Mouse (Mus musculus): ENCODE measurements at regions not wholly inside any gene's neighbourhood (a gene's known extent, or its start where the extent isn't known, plus 50 kb on each side); places are given as distances from the start of the nearest gene placed in this dataset.
A peak's percentile ranks its signal among the peaks of the same experiment; 100 is the strongest.

DNA sequence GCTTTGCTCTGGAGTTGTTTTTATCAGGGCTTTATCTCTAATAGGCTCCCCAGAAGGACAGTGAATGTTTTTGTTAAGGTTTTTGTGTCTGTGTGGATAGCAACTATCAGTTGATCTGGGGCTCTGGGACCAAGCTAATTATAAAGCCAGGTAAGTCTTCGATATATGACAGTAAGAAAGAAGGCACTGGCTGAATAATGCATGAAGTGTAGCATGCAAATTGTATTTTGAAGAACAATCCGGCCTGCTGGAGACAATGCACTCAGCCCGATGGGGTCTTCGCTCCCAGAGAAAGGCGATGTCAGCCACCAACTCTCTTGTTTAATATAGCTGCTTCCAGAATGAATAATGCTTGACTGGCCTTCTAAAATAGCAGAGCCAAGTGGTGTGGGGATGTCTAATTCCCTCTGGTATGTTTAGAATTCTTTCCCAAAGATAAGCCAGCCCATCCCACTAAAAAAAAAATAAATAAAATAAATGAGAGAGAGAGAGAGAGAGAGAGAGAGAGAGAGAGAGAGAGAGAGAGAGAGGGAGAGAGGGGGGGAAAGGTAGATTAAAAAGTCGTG is 68.6 kb downstream of the Dad1 start:
- no peak for DNase-seq
- intact Hi-C loops (cut with DNase I), result no loop called here

DNA sequence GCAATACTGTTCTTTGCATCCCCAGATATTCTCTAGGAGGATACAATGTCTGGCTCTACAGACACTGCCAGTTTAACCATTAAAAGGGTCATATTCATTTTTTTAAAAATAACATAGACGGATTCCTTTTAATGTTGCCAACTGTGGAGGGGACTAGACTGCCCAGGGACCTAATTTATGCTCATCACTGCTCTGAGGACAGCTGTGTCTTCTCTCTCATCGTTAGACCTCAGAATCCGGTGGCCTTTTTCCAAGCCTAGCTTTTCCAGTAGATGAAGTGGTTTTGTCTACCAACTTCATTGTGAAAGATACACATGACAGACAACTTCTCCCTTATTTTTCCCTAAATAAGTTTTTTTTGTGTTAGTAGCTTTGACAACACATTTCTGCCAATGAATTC is 70.0 kb downstream of the Dad1 start:
- no peak for DNase-seq
- intact Hi-C loops (cut with DNase I), result no loop called here

DNA sequence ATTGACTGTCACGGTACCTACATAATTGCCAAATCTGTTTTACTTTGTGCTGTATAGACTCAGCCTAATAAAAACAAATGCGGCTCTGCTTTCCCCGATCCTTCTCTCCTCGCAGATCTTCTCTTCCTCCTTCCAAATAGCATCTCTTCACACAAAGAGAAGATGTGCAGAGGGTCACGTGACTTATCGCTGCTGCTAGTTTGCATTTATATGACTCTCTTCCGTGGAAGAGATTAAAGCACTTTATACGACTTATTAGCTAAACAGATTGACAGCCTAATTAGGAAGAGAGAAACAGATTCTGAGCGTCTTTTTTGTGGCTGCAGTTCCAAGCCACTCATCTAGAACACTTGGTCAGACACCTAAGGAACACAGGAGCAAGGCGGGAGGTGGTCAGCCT is 71.1 kb downstream of the Dad1 start:
- intact Hi-C loops (cut with DNase I), result no loop called here
- no peak for DNase-seq

DNA sequence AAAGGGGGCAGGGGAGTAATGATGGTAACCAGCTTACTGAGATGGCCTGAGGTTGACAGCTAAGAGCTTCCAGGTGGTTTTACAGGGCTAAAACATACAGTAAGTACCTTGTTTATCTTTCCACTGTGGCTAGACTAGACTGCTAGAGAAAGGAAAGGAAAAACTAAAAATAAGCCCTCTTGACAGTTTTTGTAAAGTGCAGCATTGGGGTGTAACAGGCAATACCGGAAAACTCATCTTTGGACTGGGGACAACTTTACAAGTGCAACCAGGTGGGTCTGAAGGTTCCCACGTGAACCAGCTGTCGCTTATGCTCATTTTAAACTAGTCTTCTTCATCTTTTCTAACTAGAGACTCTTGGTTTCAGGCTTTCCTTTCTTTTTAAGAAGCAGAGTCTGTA is 72.6 kb downstream of the Dad1 start:
- DNase-seq, result no peak
- intact Hi-C loops (cut with DNase I), result no loop called here

DNA sequence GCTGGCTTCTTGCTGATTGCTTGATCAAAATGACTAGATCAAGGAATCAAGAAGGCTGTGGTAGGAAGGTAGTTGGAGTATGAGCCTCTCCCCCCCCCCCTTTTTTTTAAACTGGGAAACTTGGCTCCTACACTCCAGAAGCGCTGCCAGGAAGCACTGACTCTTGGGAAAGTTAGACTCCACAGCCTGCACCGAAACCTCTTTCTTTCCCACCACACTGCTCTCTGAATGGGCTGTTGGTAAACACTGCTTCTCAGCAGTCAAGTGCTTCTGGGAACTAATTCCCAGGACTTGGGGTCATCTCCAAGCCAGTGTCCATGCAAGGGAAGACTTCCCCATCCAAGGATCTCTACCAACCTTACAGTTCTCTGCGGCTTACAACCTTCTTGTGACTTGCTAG is 73.2 kb downstream of the Dad1 start:
- DNase-seq, result peak; percentile 27 to 50
- intact Hi-C loops (cut with DNase I), result no loop called here

DNA sequence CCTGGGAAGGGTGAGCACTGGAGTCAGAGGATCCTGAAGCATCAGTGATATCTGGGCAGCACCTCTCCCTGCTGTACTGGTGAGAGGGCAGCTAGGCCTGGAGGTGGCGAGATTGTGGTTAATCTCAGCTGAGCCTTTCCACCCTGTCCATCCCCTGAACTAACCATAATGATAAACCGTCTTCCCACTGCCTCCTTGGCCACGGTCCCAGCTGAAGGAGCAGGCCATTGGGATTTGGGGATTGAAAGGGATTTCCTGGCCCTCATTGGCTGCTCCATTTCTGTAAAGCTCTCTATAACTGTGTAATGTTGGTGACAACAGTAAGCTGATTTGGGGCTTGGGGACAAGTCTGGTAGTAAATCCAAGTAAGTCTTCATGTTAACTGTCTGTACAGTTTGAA is 73.6 kb downstream of the Dad1 start:
- intact Hi-C loops (cut with DNase I), result no loop called here
- peak in 1 of 2 experiments; percentile 40 for DNase-seq

DNA sequence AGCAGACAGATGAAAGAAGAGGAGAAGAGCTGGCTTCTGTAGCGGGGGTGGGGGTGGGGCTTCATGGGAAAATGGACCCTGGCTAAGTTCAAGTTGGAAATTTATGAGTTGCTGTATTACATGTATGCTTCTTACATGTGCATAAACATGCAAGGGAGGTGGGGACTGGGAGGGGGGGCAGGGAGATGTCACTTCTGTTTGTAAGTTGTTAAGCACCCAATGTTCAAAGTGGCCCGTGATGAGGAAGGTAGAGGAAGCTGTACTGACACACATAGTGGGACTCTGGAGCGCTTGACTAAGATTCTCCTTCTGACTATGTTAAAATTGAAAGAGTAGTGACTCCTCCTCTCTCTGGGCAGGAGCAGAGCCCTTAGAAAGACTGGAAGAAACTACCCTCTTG is 75.0 kb downstream of the Dad1 start:
- no peak for DNase-seq

DNA sequence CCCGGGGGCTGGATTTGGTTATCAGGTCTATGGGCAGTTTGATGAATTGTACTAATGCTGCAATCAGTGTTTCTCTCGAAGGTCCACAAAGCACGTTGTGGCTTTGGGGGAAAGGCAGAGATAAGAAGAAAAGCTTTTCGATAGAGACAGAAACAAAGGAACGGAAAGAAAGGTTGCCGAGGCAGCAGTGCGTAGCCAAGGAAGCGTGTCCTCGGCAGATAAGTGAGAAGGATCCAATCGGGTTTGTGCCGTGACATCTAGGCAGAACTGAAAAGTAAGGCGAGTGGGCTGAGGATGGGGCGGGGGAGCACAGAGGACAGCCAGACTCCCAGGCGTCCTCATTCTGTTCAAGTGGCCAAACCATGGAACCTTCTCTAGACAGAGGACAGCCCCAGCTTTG is 77.4 kb downstream of the Dad1 start:
- no peak for DNase-seq
- intact Hi-C loops (cut with DNase I), result no loop called here

More for the DNA sequence above, 75.0 kb downstream of the Dad1 start:
- intact Hi-C loops (cut with DNase I), result no loop called here

DNA sequence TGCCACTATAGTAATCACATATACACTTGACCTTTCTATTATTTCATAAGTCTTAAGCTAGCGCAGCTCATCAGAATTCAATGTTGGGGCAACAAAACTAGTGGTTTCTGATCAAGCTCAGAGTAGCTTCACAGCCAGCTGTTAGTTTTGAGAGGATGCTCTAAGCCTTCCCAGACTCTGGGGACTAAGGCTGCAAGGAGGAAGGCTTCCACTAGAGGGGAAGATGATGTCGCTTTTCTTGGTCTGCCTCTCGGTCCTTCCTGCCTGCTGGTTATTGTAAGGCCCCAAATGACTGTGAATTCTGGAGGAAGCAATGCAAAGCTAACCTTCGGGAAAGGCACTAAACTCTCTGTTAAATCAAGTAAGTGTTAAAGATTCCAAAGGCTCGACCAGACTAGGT is 78.4 kb downstream of the Dad1 start:
- intact Hi-C loops (cut with DNase I), result no loop called here

DNA sequence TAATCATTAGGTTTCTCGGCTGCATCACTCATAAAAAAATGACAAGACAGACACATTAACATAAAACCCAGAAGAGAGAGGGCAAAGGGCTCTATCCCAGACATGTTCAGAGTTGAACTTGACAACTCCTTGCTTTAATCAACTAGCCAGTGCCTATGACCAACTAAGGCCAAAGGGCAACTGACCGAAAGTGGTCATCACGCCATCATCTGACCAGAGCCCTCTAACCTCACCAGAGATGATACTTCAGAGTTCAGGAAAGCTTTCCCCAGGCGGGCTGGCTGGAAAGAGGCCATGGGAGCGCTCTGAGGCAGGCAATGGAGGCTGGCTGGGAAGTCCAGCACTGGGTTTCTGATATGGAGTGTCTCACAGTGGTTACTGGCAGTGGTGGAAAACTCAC is 80.6 kb downstream of the Dad1 start:
- intact Hi-C loops (cut with DNase I), result no loop called here
- no peak for DNase-seq

More for the DNA sequence above, 78.4 kb downstream of the Dad1 start:
- no peak for DNase-seq

DNA sequence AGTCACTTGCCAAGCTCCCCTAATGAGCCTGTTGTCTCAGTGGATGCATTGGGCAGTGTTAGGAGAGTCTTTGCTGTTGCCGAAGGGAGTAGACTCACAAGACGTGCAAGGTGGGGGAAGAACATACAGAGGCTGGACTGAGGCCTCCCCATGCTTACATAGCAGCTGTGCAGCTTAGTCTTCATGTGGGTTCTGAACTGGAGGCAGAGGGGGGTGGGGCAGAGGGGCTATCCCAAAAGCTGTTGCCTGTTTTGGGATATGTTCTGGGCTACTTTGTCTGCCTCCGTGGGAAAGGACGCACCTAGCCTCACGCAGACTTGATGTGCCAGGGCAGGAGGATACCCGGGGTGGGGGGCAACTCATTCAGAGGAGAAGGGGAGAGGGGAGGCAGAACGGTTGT is 84.7 kb downstream of the Dad1 start:
- no peak for DNase-seq
- intact Hi-C loops (cut with DNase I), result no loop called here

DNA sequence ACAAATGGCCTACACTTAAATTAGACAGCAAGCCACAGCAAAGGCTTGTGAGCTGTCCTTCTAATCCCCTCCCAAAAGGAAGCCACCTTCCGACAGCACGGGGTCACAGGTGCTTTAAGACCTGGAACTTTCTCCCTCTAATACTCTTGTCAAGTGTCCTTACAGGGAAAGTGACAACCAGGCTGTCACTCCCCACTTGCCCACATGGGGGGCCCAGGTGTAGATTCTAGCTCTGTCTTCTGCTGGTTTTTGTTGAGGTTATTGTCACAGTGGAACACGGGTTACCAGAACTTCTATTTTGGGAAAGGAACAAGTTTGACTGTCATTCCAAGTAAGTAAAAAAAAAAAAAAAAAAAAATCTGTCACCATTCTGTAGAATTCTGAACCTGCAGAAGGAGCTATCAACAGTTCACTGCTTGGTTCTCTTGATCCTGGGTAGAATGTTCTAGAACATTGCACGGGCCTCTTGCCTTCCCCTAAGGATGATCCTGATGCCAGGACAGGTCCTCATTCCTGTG is 85.4 kb downstream of the Dad1 start:
- intact Hi-C loops (cut with DNase I), result no loop called here
- DNase-seq, result no peak

DNA sequence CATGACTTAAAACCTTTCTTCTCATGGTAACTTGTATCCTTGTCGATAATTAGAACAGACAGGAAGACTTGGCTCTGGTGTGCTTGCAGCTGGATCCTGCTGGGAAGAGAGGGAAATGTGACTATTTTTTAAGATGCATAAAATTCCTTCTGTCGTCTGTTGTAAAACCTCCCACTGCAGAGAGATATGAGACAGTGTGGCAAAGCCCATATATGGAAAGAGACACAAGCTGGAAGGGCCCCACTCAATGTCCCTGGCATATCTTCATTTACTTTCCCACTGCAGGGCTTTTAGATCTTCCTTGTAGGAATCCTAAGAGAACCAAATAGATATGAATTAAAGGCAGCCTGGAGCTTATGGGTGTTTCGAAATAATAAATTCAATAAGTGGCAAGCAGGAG is 87.8 kb downstream of the Dad1 start:
- no peak for DNase-seq
- intact Hi-C loops (cut with DNase I), result no loop called here

DNA sequence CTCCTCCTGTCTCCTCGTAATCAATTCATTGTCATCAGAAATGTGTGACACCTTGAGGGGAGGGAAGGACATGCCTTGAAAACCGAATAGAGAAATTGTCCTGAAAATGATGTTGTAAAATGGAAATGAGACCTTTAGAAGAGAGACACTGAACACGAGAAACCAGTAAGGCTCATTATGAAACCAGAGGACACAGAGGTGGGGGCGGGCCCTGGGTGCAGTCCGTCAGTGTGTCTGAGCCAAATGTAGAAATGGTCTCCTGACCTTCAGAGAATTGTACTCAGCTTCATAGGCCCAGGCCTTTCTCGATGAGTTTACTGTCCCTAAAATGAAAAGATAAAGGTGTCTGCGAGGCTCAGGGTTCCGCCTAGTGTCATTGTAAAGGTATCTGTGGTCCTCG is 89.0 kb downstream of the Dad1 start:
- intact Hi-C loops (cut with DNase I), result no loop called here
- no peak for DNase-seq

DNA sequence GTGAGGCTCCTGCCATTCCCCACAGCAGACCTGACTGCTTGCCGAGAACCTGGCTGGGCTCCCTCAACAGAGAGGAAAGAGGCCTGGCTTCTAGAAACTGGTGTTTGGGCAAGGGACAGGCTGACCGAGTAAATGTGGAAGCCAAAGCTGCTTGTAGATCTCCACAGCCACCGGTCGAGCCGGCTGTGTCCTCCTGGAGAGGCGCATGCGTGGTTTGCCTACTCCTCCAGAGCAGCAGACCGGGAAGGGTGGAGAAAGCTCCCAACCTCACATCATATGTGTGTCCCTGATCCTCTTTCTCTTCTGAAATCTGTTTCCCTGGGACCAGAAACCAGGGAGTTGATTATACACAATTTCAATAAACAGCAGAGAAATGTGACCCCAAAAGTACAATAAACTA is 92.0 kb downstream of the Dad1 start:
- intact Hi-C loops (cut with DNase I), result no loop called here
- DNase-seq, result no peak

DNA sequence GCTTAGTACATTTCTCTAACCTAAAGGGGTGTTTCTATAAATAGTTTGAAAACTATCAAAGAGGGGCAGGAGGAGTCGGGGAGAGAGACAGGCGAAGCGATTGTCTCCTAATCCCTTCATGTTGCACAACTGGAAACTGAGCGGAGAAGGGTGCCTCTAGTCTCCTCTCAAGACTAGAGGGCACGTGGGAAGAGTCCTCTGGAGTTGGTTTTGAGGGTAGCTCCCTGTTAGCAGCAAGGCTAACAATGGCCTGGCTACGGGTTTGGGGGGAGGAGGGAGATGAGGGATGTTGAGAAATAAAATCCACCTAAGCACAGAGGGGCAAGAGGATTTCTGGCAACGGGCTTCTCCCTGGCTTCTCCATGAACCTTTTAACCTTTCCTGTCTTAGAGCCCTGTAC is 92.7 kb downstream of the Dad1 start:
- intact Hi-C loops (cut with DNase I), result no loop called here
- DNase-seq, result no peak

DNA sequence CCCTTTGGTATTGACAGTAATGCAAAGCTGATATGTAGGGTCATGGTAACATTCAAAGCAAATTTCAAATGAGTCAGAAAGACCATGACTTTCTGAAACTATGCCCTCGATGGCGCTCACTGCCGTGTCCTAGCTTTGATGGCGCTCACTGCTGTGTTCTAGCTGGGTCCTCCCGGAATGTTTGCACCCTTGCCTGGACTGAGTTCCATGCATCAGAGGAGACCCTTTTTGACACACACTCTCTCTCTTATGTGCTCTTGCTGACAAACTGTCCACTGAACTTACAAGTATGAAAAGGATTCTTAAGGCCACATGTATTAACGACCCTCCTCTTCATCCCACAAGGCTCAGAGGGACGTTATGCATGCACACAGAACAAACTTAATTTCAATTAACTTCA is 94.1 kb downstream of the Dad1 start:
- intact Hi-C loops (cut with DNase I), result no loop called here
- no peak for DNase-seq

DNA sequence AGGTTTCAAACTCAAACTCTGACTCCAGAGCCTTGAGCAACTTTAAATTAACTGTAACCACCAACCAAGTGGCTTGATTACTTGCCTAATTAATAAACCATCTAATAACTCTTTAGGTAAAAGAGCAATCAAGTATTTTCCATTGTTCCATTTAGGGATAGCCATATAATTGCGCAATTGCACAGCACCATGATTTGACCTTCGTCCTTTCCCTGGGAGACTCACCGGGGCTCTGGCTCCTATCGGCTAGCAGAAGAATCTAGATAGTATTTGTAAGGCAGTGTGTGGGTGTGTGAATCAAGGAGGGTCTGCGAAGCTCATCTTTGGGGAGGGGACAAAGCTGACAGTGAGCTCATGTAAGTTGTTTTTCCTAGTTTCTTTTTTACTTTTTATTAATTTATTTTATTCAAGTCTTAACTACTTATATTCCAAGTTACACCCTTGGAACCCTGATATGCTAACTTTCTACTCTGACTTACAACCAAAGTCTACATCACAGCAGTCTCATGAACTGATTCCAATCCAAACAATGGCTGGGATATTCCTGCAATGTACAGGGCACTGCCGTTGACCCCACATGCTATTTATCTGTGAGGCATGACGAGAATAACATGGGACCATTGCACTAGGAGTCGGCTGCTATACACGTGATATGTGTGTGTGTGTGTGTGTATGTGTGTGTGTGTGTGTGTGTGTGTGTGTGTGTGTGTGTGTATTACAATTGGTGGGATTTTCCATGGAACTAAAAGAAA is 95.5 kb downstream of the Dad1 start:
- DNase-seq, result no peak
- intact Hi-C loops (cut with DNase I), result no loop called here

DNA sequence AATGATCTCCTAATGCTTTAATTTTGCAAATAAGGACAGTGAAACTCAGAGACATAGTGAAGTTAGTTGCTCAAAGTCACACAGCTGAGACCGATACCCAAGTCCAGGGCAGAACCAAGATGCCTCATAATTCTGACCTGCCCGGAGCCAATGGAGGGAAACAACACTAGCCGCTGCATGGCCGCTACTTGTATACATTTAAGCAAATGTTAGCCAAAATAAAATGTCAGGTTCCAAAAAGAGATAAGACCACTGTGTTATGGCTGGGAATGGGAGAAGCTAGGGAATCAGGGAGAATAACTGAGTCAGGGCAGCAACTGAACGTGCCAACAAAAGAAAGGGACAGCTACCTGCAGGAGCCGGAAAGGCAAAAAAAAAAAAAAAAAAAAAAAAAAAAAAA is 97.4 kb downstream of the Dad1 start:
- no peak for DNase-seq
- intact Hi-C loops (cut with DNase I), result no loop called here

DNA sequence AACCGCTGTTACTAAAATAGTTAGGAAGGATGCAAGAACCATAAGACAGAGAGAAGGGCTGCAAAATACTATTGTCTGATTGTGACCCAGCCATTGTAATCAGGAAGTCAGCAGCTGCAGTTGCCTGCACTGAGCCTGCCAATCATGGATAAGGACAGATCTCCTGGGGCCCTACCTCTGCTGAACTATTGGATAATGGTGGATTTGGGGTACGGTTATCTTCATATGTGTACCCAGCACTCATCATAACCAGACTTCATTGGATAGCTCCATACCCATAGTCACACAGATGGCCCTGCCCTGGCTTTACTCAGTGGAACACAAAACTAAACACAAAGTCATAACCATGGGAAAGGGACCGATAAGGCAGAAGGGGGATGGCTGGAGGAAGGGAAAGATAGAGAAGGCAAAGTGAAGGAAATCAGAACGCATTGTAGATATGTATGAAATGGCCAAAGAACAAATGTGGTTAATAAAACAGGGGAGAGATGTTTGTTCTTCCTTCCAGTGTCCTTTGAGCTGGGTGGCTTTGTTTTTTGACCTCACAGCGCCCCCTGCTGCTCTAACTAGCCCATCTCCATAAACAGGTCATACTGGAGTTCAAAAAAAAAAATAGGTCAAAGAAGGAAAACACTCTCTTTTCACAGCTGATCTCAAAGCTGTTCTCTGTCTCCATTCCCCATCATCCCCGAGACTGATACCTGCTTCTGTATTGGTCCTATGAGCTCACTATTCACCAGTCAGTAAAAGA is 101.2 kb downstream of the Dad1 start:
- peak; percentile 80 to 83 for DNase-seq
- intact Hi-C loops (cut with DNase I), result loop anchor here (1.0 kb wide), 1 partner anchor 88 kb away; no protein-coding TSS in a partner anchor

DNA sequence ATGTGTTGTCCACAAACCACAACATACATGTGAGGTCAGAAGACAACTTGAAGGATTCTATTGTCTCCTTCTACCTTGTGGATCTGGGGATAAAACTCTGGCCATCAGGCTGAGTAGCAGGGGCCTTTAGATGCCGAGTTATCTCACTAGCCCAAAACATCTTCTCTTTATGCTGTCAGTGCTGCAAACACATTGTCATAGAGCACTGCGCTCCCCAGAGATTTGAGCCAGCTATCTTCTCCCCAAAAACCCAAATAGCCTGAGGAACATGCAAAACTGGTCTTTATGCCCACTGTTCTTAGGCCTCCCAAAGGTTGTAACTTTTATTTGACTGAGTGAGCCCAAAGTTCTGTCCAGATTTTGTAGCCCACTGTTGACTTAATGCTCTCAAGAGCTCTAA is 102.0 kb downstream of the Dad1 start:
- DNase-seq, result no peak
- intact Hi-C loops (cut with DNase I), result loop anchor here (2.0 kb wide), 1 partner anchor 271 kb away; no protein-coding TSS in a partner anchor

DNA sequence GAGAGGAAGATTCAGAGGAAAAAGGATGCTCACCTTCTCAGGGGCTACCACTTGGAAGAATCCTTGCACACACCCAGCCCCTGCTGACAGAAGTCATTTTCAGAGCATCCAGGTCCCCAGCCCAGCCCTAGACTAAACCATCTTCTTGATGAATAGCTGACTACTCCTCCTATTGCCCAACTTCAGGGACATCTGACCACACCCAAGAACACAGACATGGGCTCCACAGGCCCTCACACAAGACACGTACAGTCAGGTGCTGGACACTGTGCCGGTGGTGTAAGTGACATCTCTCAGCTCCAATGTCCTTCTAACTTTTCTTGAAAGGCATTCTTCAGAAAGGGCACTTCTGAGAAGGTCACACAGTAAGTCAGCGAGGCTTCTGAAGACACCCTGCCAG is 102.6 kb downstream of the Dad1 start:
- intact Hi-C loops (cut with DNase I), result loop anchor here (2.0 kb wide), 1 partner anchor 270 kb away; no protein-coding TSS in a partner anchor
- DNase-seq, result no peak

Data from heart, postnatal 14 days (tissue).